Mouse (Mus musculus) cerebellum, adult 8-10 months (tissue): Measurements from ENCODE around the gene Sorcs1.
A peak's percentile ranks its signal among the peaks of the same experiment; 100 is the strongest.

Experiments used
- DNase-seq: peaks from one replicate; pipeline ENCODE4 v3.0.0; 2022

The Sorcs1 gene

GRCm38 (mm10) chr19:50677903-50678896, at the start of gene Sorcs1:
TSS of gene Sorcs1 (minus strand) at chr19:50678646.
- peak; percentile 23 for DNase-seq

GRCm38 (mm10) chr19:50683277-50683676, 4.8 kb upstream of the Sorcs1 start:
- DNase-seq: no peak

- DNase-seq: no peak
These were observed 500 bp upstream of the Sorcs1 start for GRCm38 (mm10) chr19:50678946-50679345.

DNA sequence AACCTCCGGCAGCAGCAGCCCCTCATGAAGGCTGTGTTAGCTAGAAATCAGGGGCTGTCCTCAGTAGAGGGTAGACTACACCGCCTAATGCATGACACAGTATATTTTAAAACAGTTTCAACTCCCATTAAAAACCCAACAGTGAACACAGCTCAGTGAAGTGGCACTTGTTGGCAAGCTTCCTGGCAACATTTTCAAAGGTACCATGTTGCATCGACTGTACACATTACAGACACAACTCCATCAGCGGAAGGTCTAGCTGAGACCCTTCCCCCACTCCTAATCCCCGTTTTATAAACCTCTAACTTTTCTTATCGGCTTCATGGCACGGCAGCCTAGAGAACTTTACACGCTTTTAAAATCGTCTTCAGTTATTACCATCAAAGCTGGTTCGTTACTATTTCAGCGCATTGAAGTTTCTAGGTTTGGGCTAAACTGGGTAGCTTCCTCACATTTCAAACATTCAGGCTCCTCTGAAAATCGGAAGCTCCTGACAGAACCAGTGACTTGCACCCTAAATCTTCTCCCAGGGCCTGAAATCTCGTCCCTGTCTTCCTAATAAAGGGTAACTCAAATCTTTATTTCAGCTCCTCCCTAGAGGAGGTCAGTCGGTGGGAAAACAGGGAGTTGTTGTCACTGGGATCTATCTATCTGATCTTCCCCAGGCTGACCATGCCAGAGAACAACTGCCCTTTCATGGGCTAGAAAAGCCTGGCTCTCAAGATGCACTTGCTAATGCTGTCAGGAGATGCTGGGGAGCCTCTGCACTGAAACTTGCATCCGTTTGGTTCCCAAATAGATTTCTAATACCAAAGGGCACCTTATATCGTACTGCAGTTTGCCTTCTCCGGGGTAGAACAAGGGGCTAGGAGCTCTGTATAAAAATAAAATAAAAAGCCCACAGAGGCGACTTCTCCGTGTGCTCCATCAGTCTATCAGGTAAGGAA, 1.6 kb downstream of the Sorcs1 start:
- peak; percentile 11 for DNase-seq

GRCm38 (mm10) chr19:50674921-50675320, 3.5 kb downstream of the Sorcs1 start:
- DNase-seq: no peak

GRCm38 (mm10) chr19:50667516-50667915, 10.9 kb downstream of the Sorcs1 start:
- DNase-seq: no peak

DNA sequence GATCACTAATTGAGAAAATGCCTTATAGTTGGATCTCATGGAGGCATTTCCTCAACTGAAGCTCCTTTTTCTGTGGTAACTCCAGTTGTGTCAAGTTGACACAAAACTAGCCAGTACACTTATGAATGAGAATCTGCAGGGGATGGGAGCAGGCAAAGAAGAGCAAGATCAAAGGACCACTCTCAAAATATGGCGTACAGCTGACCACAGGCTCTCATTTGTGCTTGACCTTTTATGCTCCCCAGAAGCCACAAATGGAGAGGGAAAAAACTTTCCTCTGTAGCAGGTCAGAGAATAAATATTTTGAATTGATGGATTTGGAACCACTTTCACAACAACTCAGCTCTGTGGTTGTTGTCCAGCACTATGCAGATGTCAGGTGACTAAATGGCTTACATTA, 14.1 kb downstream of the Sorcs1 start:
- no peak for DNase-seq

- DNase-seq: no peak
These were observed 19.3 kb downstream of the Sorcs1 start for GRCm38 (mm10) chr19:50659144-50659543.

DNA sequence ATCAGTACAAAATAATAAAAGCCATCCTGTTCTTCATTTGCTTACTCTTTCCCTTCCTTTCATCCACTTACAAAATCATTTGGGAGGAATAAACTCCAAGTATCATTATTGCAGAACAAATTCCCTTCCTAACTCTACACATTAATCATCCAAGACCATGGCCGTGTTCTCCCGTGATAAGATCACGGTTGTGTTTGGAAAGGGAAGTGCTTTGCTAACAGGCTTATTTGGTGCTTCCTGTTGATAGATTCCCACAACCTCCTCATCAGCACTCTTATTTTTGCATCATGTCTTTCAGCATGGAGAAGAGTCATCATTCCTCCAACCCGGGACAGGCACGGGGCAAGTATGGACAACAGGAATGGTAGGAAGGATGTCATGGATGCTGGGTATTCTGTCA, 25.7 kb downstream of the Sorcs1 start:
- no peak for DNase-seq

- no peak for DNase-seq
These were observed 34.6 kb downstream of the Sorcs1 start for GRCm38 (mm10) chr19:50643836-50644235.

DNA sequence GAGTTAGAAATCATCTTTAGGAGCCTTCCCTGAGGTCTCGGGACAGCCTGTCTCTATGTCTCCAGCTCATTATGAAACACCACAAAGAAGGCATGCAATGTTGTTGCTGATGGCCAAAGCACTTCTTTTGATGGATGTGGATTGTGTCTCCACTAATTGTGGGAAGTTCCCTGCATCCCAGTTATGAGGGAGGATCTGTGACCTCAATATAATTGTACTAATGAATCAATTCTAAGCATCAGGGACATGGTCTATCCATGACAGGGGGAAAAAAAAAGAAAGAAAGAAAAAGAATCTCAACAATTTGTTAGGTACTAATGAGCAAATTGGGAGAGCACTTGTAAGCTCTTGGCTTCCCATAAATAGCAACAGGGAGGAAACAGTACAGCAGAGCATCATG, 36.3 kb downstream of the Sorcs1 start:
- DNase-seq: no peak

GRCm38 (mm10) chr19:50640251-50641032, 38.0 kb downstream of the Sorcs1 start:
- no peak for DNase-seq

DNA sequence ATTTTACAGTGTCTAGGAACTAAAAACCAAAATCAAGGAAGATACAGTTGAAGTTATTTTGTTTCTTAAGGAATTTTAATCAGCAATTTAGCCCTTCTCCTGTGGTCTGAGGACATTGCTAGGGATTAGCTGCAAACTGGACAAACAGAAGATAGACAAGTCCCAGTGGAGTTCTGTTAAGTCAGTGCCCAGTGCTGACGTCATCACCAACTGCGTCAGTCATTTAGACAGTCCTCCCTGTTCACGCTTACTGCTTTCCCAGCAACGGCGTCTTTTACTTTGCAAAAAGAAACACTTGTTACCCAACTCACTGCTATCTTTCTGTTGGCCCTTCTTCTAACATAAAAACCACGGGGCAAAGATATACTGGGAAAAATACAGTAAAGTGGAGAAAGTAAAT, 40.3 kb downstream of the Sorcs1 start:
- DNase-seq: no peak

- no peak for DNase-seq
These were observed 64.4 kb downstream of the Sorcs1 start for GRCm38 (mm10) chr19:50614013-50614412.

DNA sequence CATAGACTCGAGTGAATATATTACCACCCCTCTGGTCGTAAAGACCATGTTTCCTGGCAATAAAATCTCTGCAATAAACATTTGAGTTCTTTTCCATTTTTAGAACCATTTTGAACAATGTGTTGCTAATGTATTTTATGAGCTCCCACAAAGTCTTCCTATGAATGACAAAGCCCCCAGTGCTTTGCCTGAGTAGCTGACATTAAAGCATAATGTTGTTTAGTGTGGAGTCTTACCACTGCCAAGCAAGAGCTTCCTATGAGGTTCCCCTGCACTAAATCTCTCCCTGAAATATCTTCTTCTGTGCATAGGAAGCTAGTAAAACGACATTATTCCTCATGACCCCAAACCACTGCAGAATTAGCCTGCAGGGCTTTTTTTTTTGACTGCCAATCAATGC, 66.8 kb downstream of the Sorcs1 start:
- no peak for DNase-seq

DNA sequence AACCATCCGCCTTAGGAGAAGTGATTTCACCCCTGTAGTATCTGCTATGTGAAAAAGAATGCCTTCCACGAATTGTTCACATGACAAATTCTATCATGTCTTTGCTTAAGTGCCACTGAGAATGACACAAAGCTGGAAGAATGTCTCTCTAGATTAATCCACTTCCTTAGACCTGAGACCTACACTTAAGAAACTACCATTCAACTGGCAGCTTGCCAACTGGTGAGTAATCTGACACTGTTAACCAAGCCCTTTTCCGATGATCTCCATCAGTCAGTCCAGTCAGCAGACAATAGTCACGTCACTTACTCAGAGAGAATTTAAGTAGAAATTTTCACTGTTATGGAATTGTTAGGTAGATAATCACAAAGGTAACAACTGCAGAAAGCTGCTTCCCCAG, 74.6 kb downstream of the Sorcs1 start:
- no peak for DNase-seq

GRCm38 (mm10) chr19:50603380-50603779, 75.1 kb downstream of the Sorcs1 start:
- DNase-seq: no peak

GRCm38 (mm10) chr19:50597300-50597699, 81.1 kb downstream of the Sorcs1 start:
- no peak for DNase-seq

DNA sequence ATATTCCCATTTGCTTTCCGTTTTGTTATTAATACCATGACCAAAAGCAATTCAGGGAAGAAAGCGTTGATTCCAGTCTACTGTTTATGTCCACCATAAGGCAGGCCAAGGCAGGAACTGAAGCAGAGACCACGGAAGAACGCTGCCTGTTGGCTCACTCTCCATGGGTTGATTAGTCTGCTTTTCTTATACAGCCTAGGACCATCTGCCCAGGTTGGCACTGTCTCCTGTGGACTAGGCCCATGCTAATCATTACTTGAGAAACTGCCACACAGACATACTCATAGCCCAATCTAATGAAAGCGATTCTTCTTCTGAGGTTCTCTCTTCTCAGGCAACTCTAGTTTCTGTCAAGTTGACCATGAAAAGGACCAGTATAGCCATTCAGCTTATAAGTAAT, 92.3 kb downstream of the Sorcs1 start:
- DNase-seq: no peak

GRCm38 (mm10) chr19:50582952-50583351, 95.5 kb downstream of the Sorcs1 start:
- DNase-seq: no peak

- DNase-seq: no peak
These were observed 108.7 kb downstream of the Sorcs1 start for GRCm38 (mm10) chr19:50569669-50570195.

GRCm38 (mm10) chr19:50566306-50566705, 112.1 kb downstream of the Sorcs1 start:
- no peak for DNase-seq
